Mouse (Mus musculus) testis, adult 2 months (tissue): ENCODE measurements around the gene Azin2. TPM values are rescaled to one million over a fixed set of nuclear protein-coding genes. Genes with fewer than 3 reads are reported as not detected.

Source experiments
- H3K27ac ChIP-seq: fragments of 200-500 bp; 2 replicates; pipeline ENCODE4 v1.5.1; 2012; ENCODE audit warnings: low read depth, low read length; ENCODE audit not compliant: control insufficient read depth, insufficient read depth
- H3K27me3 ChIP-seq: fragments of 200-500 bp; 2 replicates; pipeline ENCODE4 v1.6.1; 2012; ENCODE audit warnings: mild to moderate bottlenecking, low read length, moderate library complexity; ENCODE audit not compliant: control insufficient read depth, insufficient read depth
- H3K36me3 ChIP-seq: fragments of 200-500 bp; 2 replicates; pipeline ENCODE4 v1.6.1; 2012; ENCODE audit warnings: mild to moderate bottlenecking, low read length; ENCODE audit not compliant: control insufficient read depth, insufficient read depth
- H3K4me1 ChIP-seq: fragments of 200-500 bp; 2 replicates; pipeline ENCODE4 v1.6.1; 2012; ENCODE audit warnings: low read length; ENCODE audit not compliant: control insufficient read depth, insufficient read depth
- H3K4me3 ChIP-seq: fragments of 200-500 bp; 2 replicates; pipeline ENCODE4 v1.5.1; 2012; ENCODE audit warnings: low read depth, mild to moderate bottlenecking, low read length, moderate library complexity, mixed read lengths; ENCODE audit not compliant: control insufficient read depth
- CTCF ChIP-seq: fragments of 200-500 bp; IDR thresholded peaks from 2 replicates; pipeline ENCODE4 v1.5.1; 2012; ENCODE audit warnings: low read depth, mild to moderate bottlenecking, inconsistent platforms, low read length, moderate library complexity; ENCODE audit not compliant: control insufficient read depth, insufficient read depth, insufficient replicate concordance
- POLR2A ChIP-seq: fragments of 200-500 bp; IDR thresholded peaks from 2 replicates; pipeline ENCODE4 v1.6.1; 2012; ENCODE audit warnings: low read depth, mild to moderate bottlenecking, inconsistent platforms, low read length, moderate library complexity; ENCODE audit not compliant: control insufficient read depth
- polyA plus RNA-seq: library from polyadenylated mRNA; depleted of rRNA; stranded (reverse); fragments of >200 nt; gene quantifications from 2 replicates; pipeline ENCODE4 v1.2.3, GENCODE M21; 2012

Azin2 gene
- polyA plus RNA-seq, 1 experiment: 213 TPM

- H3K36me3 ChIP-seq: no peaks in the 10 kb centered on the region
- peaks cover 6% of the 10 kb centered on the region for H3K4me1 ChIP-seq
- TF ChIP-seq POLR2A (no peak), CTCF (no peak)
- no peak overlapping the region for H3K4me3 ChIP-seq
- H3K27ac ChIP-seq: no peak overlapping the region
- H3K27me3 ChIP-seq: no peaks in the 10 kb centered on the region
These were observed 45.1 kb downstream of the Azin2 start for GRCm38 (mm10) chr4:128917119-128917518.

DNA sequence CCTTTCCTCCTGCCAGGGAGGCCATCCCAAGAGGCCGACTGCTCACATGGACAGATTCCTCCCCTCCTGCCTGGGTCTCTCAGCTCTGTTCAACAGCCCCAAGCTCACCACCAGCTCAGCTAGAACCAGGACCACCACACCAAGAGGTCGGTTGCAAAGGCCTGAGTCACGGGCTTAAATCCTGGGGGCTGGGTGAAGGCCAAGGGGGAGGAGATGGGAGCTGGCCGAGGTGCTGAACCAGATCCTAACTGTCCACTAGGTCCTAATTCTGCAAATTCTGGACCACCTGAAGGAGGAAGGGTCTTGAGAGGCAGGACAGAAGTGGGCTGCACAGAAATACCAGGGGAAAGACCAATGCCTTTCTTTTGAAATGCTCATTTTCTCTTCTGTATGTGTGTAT is 48.4 kb downstream of the Azin2 start:
- Histone ChIP-seq H3K36me3 (no peaks in the 10 kb centered on the region), H3K4me1 (no peaks in the 10 kb centered on the region; the same call in 1 of the 2 replicates)
- TF ChIP-seq POLR2A: no peak
- no peak for TF ChIP-seq CTCF

DNA sequence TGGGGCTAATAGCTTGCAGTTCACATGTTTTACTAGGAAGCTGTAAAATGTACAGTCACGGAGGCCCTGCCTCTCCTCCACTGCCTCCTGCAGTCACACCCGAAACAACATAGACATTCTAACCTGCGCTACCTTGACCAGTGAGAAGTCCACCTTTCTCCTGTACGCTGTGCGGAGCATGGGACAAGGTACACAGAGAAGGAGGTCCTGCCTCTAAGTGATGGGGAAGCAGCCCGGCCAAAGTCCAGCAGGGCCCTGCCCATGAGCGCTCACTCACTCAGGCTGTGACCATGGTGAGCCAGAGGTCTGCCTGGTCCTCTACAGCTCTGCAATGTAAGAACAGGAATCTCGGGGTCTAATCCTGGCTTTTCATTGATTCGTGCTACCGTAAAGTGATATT is 50.2 kb downstream of the Azin2 start:
- no peaks in the 10 kb centered on the region; the same call in 1 of the 2 replicates for H3K4me1 ChIP-seq
- no peak overlapping the region for H3K27ac ChIP-seq
- no peak for TF ChIP-seq POLR2A
- no peak for TF ChIP-seq CTCF
- no peaks in the 10 kb centered on the region for H3K36me3 ChIP-seq
- H3K4me3 ChIP-seq: no peak overlapping the region
- H3K27me3 ChIP-seq: no peaks in the 10 kb centered on the region

More for the DNA sequence above, 48.4 kb downstream of the Azin2 start:
- Histone ChIP-seq H3K4me3 (no peak overlapping the region), H3K27ac (no peak overlapping the region), H3K27me3 (no peaks in the 10 kb centered on the region)

GRCm38 (mm10) chr4:128910276-128911063 is 51.8 kb downstream of the Azin2 start:
- Histone ChIP-seq H3K27me3 (no peaks in the 10 kb centered on the region), H3K4me1 (peaks cover under 1% of the 10 kb centered on the region; the same call in 1 of the 2 replicates), H3K27ac (no peak overlapping the region), H3K36me3 (no peaks in the 10 kb centered on the region), H3K4me3 (no peak overlapping the region)
- TF ChIP-seq POLR2A (no peak), CTCF (no peak)

DNA sequence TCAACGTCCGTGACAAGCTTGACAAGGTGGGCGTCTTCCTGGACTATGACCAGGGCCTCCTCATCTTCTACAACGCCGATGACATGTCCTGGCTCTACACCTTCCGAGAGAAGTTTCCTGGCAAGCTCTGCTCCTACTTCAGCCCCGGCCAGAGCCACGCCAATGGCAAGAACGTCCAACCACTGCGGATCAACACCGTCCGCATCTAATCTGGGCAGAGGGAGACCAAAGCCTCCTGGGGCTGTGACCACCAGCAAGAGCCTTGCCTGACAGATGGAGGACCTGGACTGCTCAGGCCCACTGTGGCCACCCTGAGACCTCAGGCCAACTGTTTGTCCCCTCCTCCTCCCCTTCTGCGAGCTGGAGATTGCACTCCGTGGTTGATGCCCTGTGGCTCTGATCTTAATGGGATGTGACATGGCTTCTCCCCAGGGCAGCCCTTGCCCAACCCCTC is 52.8 kb downstream of the Azin2 start:
- no peaks in the 10 kb centered on the region for H3K27me3 ChIP-seq
- TF ChIP-seq POLR2A (no peak), CTCF (no peak)
- H3K4me3 ChIP-seq: no peak overlapping the region
- peaks cover 8% of the 10 kb centered on the region for H3K4me1 ChIP-seq
- no peaks in the 10 kb centered on the region for H3K36me3 ChIP-seq
- H3K27ac ChIP-seq: no peak overlapping the region

GRCm38 (mm10) chr4:128908586-128909377 is 53.5 kb downstream of the Azin2 start:
- H3K36me3 ChIP-seq: no peaks in the 10 kb centered on the region
- TF ChIP-seq CTCF (peak; percentile 80), POLR2A (no peak)
- H3K4me1 ChIP-seq: peaks cover 10% of the 10 kb centered on the region
- H3K27me3 ChIP-seq: no peaks in the 10 kb centered on the region
- H3K4me3 ChIP-seq: no peak overlapping the region
- H3K27ac ChIP-seq: no peak overlapping the region
